Mouse (Mus musculus) NIH3T3 (cell line): Measurements from ENCODE around the gene Usp31.
A peak's percentile ranks its signal among the peaks of the same experiment; 100 is the strongest.

ENCODE experiments used
- DNase-seq: peaks from one replicate; pipeline ENCODE4 v3.0.0-alpha.2; 2012; ENCODE audit warnings: low read depth

Gene Usp31

GRCm38 (mm10) chr7:121707073-121707667 lies at the start of gene Usp31:
Gene Usp31 (minus strand): TSS chr7:121707253.
- DNase-seq, result peak; percentile 95

GRCm38 (mm10) chr7:121754748-121755147 lies 47.7 kb upstream of the Usp31 start:
- DNase-seq, result no peak

DNA sequence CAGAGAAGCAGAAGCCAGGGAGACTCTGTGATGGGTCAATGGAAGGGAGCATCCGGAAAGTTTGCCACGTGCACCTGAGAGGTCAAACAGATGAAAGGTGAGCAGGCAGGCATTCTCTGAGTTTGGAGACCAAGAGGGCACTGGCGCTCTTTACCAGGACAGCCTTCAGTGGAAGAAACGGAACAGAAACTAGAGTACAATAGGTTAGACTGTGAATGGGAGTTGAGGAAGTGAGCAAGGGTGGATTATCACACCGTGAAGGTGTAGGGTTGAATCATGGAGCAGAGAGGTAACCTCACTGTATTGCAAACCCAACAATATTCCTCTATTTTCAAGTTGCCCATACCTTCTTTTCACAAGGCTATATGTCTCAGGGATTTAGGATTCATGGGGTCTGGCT lies 43.2 kb upstream of the Usp31 start:
- DNase-seq, result no peak

GRCm38 (mm10) chr7:121737511-121738415 lies 30.7 kb upstream of the Usp31 start:
- DNase-seq, result no peak

DNA sequence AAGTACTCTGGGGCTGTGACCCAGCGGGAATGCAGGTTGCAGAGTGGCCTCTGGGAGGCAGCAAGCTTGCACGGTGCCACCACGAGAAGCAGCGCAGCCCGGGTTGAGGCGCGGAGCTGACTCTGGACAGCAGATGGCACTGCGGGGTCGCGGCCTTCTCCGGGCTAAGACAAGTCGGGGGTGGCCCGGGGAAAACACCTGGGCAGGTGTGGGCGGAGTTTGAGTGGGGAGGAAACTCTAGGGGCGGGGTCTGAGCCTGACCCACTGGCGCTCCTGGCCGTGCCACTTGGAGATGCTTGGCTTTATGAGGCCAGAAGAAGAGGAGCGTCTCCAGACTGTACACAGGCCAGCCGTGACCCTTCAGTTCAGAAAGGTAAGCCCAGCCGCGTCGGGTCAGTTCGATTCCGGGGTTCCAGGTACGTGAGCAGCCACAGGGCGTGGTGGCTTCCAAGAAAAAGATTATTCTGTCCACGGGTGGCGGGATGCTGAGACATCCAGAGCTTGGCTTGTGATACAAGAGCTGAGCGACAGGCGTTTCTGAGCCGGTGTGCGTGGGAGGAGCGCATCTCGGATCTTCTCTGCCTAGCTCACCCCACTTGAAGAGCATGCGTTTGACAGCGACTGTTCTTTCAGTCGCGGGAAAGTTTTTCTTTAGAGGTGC lies 27.2 kb upstream of the Usp31 start, which contains the start of gene Scnn1g:
Gene Scnn1g (plus strand): TSS at position 309 of the 661 bp plus-strand sequence.
- peak; percentile 82 for DNase-seq

DNA sequence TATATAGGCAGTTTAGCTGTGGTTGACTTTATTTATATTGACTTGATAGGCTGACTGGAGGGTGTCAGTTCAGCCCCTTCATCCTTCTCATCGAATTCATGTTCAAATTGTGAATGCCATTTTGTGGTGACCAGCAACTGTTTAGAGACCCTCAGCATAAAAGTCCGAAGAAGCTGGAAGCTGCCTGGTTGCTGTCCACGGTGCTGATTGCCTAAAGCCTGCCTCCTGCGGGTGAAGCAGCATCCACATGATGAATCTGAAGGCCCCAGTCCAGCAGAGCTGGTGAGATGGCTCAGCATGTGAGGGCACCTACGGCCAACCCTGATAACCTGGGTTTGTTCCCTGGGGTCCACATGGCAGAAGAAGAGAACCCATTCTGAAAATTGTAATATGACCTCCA lies 23.2 kb upstream of the Usp31 start:
- peak; percentile 72 for DNase-seq

DNA sequence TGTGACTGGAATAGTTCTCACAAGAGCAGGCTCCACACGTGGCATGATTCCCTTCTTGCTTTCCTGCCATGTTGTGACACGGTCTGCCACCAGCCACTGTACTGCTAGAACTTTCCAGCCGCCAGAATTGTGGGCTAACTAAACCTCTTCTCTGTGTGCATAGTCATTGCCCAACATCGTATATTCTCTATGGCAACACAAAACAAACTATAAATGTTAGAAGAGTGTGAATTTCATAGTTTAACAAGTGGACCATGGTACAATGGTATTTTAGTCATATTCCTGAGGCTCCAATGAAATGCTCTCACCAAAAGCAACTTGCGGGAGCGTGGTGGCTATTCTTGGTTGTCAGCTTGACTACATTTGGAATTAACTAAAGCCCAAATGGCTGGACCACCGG lies 10.0 kb upstream of the Usp31 start:
- DNase-seq, result no peak

GRCm38 (mm10) chr7:121711171-121711570 lies 4.1 kb upstream of the Usp31 start:
- no peak for DNase-seq

DNA sequence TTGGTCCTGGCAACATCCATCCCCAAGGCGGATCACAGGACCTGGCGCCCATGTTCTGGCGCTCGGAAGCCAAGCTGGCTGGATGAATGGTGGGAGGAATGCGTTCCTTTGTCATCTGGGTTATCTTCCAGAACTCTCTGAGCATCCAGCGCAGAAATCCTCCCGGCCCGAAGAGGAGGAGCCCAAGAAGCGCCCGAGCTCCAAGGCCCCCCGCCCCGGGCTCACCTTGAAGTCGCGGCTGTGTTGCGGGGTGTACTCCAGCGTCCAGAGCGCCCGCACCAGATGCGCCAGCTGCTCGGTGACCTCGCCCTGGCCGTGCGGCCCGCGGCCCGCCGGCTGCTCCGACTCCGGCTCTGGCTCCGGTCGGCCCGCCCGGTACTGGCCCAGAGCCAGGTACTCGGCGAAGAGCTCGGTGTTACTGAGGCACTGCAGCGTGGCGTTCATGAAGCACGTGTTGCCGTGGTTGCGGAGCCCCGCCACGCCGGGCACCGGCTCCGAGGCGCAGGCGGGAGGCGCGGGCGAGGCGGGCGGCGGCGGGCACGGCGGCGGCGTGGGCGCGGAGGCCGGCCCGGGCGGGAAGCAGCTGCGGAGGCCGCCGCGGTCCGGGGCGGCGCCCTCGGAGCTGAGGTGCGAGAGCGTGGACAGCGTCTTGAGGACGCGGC lies 511 bp downstream of the Usp31 start:
- peak; percentile 55 for DNase-seq

DNA sequence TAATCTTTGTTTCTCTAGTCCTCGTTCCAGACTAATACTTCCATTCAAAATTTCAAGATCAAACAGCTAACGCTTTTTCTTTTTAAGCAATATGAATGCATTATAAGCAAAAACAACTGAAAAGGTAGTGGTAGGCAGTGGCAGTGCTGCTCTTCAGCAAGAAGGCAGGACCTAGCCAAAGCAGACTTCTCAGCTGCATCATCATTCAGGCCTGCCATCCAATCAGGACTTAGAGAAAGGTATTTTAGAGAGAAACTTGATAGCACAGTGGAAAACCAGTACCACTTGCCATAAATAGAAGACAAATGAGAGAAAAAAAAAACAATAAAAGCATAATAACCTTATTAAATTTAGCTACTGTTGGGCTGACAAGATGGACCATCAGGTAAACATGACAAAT lies 2.0 kb downstream of the Usp31 start:
- peak; percentile 40 for DNase-seq

DNA sequence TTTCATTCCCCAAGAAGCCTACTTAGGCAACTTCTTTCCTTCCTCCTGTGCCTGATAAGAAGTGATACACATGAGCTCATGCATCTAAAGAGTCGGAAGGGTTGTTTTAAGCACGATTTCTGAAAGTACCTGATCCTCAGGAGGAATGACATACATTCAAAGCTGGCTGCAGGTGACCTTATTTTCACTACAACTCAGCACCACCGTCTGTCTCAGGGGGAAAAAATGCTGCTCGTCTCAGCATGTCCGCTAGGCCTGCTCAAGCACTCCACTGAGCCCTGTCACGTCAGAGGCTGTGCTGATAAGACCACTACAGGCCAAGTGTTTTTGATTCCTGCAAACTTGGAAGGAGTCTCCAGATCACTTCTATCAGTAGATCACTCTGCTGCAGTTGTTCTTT lies 5.1 kb downstream of the Usp31 start:
- DNase-seq, result no peak

- DNase-seq, result no peak
These were observed 6.6 kb downstream of the Usp31 start for GRCm38 (mm10) chr7:121700480-121700879.

DNA sequence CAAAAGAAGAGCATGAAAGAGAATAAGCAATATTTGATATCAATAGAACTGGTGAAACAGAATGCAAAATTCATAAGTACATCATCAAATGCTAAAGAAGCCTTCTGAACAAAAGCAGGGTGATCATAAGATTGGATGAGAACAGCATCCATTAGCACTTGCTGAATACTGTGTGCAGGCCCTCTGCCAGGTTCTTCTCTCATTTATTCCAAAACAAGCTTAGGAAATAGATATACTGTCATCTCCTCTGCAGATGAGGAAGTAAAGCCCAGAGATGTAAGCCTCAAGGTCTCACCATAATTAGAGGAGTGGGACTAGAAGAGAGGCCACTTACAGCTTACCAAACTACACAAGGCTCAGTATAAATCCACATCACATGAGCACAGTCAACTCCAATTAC lies 7.8 kb downstream of the Usp31 start:
- no peak for DNase-seq

- DNase-seq, result no peak
These were observed 9.5 kb downstream of the Usp31 start for GRCm38 (mm10) chr7:121697574-121697973.

DNA sequence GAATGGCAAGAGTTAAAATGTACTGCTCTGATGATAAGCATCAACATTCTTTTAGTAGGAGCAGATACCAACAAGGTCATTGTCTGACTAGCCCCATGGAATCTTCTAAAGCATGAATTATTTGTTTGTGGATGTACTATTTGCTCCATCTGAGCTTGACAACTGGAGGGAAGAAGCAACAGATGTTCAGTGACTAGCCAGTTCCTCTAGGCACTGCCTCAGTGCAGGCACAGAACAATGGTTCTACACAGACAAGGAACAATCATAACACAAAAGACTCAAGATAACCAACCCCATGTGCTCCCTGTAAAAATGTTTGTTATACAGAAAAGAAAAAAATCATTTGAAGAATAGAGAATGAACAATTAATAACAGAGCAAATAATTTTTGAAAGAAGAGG lies 9.9 kb downstream of the Usp31 start:
- no peak for DNase-seq

GRCm38 (mm10) chr7:121691803-121692202 lies 15.2 kb downstream of the Usp31 start:
- DNase-seq, result no peak

GRCm38 (mm10) chr7:121689338-121689737 lies 17.7 kb downstream of the Usp31 start:
- no peak for DNase-seq

DNA sequence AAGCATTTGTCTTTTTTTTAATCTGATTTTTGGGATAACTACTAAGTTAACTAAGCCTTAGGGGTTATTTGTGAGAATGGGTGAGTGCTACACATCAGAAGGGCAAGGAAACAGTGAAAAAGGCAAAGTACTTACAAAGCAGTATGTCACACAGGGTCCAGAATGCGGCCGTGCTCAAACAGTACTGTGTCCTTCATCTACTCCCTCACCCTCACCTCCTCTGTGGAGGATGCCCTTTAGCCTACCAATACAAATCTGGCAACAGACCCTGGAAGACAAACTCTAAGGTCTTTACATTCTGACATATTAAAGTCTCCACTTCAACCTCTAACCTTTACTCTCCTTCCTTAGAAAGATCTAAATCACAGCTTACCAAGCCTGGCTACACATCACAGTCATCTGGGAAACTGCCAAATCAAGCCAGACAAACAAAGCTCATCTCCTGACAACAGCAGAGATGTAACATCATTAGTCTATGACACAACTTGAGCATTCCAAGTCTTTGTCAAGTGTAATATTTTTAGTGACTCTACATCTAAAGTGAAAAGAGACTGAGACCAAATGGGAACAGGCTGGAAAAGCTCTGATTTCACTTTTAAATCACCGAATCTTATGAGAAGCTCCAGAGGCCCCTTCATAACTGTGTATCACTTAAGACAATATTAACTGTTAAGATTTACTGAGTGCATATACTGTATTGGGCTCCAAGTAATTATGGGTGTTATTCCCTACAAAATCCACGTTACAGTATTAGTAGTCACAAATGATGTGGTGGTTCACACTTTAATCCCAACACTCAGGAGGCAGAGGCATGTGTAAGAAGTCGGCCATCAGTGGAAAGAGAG lies 21.7 kb downstream of the Usp31 start:
- DNase-seq, result no peak

GRCm38 (mm10) chr7:121681191-121681590 lies 25.9 kb downstream of the Usp31 start:
- DNase-seq, result no peak

GRCm38 (mm10) chr7:121677105-121677753 lies 29.8 kb downstream of the Usp31 start:
- no peak for DNase-seq

DNA sequence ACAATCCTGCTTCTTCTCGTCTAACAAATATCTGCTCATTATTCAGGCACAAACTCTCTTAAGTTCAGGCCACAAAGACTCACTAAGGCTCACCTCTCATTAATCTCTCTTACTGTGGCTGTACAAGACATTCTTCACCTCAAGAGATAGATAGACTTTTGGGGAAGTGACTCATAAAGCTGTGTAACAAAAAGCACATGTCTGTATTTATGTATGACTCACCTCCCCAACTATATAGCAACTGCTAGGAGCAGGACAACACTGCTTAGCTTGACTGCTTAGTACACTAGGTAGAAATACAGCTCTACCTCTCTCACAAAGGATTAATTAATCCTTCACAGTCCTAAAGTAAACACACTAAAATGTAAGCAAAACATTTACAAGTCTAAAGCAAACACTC lies 46.3 kb downstream of the Usp31 start:
- peak; percentile 67 for DNase-seq
